Mouse (Mus musculus): ENCODE data around the gene Sorl1. TPM values are rescaled to one million over a fixed set of nuclear protein-coding genes. Genes with fewer than 3 reads are reported as not detected.

Sorl1 gene
- total RNA-seq (2015; ENCODE audit: low replicate concordance) (20.2 and 21.5 TPM in 2 replicates), total RNA-seq (2017; ENCODE audit: low replicate concordance) (17.6 and 22.2 TPM in 2 replicates)

GRCm38 (mm10) chr9:42123713-42124576, at the start of gene Sorl1:
Gene Sorl1 (minus strand): TSS chr9:42124297.
- ATAC-seq (replicated peaks; ENCODE audit: low FRiP score, poor library complexity, severe bottlenecking): no peak

GRCm38 (mm10) chr9:42173781-42174180, 49.7 kb upstream of the Sorl1 start:
- ATAC-seq (replicated peaks; ENCODE audit: low FRiP score, poor library complexity, severe bottlenecking): no peak

DNA sequence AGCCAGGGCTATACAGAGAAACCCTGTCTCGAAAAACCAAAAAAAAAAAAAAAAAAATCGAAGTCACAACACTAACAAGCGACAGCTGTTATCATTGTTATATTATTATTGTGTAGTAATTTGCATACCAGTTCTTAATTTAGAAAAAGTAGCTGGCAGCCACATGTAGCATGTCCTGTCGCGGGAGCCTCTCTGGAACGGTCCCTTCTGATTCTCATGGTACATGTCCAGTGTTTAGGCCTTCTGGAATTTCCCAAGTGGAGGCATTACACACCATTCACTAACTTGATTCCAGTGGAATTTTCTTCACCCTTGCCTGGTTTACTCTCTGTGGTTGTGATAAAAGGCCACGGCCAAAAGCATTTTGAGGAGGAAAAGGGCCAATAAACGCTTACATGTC, 45.4 kb upstream of the Sorl1 start:
- no peak for ATAC-seq (replicated peaks; ENCODE audit: low FRiP score, poor library complexity, severe bottlenecking)

DNA sequence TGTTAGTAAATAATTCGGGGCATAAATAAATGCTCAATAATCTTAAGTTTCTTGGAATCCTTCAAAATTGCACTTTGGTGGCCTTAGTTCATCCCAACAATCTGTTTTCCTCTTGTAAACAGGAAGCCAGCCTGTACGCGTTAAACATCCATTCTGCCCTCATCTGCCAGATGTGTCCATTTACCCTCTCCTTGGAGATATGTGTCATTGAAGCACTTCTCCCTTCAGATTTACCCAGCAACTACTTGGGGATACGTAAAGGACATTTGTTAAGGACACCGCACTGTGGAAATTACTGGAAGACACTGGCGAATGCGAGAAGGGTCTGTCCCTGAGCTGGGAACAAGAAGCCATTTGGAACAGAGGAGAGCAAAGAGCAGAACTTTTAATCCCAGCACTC, 44.9 kb upstream of the Sorl1 start:
- ATAC-seq (replicated peaks; ENCODE audit: low FRiP score, poor library complexity, severe bottlenecking): no peak

- ATAC-seq (replicated peaks; ENCODE audit: low FRiP score, poor library complexity, severe bottlenecking): no peak
Observed at GRCm38 (mm10) chr9:42164930-42165329, 40.8 kb upstream of the Sorl1 start.

GRCm38 (mm10) chr9:42163011-42163410, 38.9 kb upstream of the Sorl1 start:
- no peak for ATAC-seq (replicated peaks; ENCODE audit: low FRiP score, poor library complexity, severe bottlenecking)

GRCm38 (mm10) chr9:42159376-42159775, 35.3 kb upstream of the Sorl1 start:
- ATAC-seq (replicated peaks; ENCODE audit: low FRiP score, poor library complexity, severe bottlenecking): no peak

GRCm38 (mm10) chr9:42158652-42159051, 34.6 kb upstream of the Sorl1 start:
- no peak for ATAC-seq (replicated peaks; ENCODE audit: low FRiP score, poor library complexity, severe bottlenecking)

GRCm38 (mm10) chr9:42157981-42158380, 33.9 kb upstream of the Sorl1 start:
- no peak for ATAC-seq (replicated peaks; ENCODE audit: low FRiP score, poor library complexity, severe bottlenecking)

DNA sequence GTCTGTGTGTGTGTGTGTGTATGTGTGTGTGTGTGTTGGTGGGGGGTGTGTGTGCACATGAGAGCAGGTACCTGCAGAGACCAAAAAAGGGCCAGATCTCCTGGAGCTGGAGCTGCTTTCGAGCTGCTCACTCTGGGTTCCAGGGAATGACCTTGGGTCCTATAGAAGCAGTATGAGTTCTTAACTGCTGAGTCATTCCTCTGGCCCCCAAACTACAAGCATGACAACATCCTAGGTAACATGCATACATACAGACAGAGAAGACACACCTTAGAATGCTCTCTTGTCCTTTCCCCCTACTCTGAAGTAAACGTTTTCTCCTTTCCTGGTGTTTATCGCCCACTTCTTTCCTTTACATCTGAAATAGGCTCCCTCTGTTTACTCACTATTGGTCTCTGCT, 32.5 kb upstream of the Sorl1 start:
- no peak for ATAC-seq (replicated peaks; ENCODE audit: low FRiP score, poor library complexity, severe bottlenecking)

- no peak for ATAC-seq (replicated peaks; ENCODE audit: low FRiP score, poor library complexity, severe bottlenecking)
Observed at GRCm38 (mm10) chr9:42154682-42155081, 30.6 kb upstream of the Sorl1 start.

GRCm38 (mm10) chr9:42148816-42149215, 24.7 kb upstream of the Sorl1 start:
- no peak for ATAC-seq (replicated peaks; ENCODE audit: low FRiP score, poor library complexity, severe bottlenecking)

- no peak for ATAC-seq (replicated peaks; ENCODE audit: low FRiP score, poor library complexity, severe bottlenecking)
Observed at GRCm38 (mm10) chr9:42148036-42148435, 23.9 kb upstream of the Sorl1 start.

GRCm38 (mm10) chr9:42146463-42146862, 22.4 kb upstream of the Sorl1 start:
- ATAC-seq (replicated peaks; ENCODE audit: low FRiP score, poor library complexity, severe bottlenecking): no peak

DNA sequence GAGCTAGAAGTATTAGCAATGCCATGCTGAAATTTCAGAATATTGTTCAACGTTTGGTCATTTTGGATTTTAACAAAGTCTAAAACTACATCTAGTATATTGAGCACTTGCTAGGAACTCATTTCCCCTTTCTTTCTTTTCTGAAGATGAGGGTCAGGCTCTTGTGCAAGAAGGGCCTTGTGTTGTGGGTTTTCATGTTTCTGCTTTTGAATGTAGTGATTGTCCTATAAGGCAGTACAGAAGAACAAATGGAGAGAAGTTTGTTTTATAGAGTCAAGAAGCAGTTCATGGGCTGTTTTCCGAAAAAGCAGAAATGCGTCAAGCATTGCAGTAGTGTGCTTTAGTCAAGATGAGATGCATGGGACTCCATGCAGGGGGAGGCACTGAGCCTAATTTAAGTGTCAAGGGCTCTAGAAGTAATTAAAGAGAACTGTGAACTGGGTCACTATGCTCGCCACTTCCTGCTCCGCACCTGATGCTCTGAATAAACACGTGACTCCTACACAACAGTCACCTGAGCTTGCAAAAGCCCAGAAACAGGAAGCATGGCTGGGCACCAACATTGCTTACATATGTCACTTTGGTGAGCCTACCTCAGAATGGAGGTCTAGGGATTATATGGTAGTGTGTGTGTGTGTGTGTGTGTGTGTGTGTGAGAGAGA, 17.6 kb upstream of the Sorl1 start:
- no peak for ATAC-seq (replicated peaks; ENCODE audit: low FRiP score, poor library complexity, severe bottlenecking)

DNA sequence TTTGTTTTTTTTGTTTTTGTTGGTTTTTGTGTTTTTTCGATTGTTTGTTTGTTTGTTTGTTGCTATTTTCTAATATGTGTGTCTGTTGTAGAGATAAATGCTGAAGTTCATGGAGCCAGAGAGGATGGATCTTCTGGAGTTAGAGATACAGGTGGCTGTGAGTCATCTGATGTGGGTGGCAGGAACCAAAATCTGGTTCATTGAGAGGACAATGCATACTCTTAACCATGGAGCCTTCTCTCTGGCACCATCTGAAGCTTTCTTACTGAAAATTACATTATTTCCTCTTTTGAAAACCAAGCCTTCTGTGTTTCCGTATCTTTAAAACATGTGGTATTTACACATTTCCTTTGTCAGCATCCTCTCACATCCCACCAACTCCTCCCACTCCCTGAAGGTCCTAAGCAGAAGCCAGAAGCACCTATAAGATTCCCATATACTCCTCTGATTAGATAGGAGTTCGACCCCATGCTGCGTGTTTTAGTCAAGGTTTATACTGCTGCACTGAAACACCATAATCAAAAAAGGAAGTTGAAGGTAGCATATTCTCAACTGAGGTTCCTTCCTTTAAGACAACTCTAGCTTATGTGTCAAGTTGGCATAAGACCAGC, 14.3 kb upstream of the Sorl1 start:
- ATAC-seq (replicated peaks; ENCODE audit: low FRiP score, poor library complexity, severe bottlenecking): no peak

GRCm38 (mm10) chr9:42137578-42137977, 13.5 kb upstream of the Sorl1 start:
- ATAC-seq (replicated peaks; ENCODE audit: low FRiP score, poor library complexity, severe bottlenecking): no peak

DNA sequence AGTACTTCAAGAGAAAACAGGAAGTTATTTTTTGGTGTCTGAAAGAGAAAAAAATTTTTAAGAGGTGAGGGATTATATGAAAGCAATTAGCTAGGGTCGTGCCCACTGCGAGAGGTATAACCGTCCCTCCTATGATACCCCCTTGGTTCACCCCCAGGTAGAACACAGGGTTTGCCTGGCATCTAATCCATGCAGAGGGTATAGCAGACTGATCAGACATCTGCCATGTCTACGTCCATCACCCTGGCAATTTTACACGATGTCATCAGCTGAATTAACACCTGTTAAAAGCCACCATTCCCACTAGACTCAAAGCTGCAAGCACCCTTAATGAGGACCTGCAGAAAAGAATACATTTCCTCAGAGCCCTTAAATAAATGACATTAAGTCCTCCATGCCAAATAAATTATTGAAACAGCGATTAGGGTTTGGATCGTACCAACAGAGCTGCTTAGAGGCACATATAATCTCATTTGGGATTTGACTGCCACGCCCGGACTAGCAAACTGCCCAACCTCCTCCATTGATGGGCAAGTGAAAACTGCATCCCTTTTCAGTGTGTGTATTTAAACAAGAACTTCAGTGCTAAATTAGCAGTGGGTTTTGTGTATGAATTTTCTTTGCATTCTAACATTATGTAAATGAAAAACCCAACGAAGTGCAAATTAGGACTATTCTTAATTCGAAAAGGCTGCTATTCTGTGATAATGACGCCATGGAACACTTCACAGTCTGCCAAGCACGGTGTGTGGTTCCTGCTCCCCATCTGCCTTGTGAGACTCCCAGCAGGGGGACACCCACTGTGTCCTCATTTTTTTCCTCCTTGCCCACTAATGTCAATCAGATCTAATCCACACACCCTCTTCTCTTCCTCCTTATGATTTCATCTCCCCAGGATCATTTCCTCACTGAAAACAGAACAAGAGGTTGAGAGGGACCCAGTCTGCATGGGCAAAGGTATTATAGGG, 7.0 kb upstream of the Sorl1 start:
- no peak for ATAC-seq (replicated peaks; ENCODE audit: low FRiP score, poor library complexity, severe bottlenecking)

DNA sequence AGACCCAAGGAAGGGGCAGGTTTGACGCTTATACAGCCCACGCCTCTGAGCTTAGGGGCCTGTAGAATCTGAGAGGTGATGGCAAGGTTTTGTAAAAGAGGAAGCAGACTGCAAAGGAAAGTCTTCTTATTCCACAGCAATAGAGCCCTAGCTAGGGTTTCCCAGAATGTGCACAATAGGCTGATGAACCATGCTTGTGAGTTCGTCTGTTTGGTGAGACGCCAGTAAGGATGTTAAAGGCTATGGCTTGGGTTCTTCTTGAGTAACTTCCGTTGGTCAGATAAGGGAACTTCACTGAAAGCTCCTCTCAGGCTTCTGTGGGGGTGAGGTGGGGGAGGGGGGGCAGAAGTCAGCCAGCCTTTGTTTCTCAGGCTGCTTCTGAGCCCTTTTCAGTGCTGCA, 3.9 kb upstream of the Sorl1 start:
- no peak for ATAC-seq (replicated peaks; ENCODE audit: low FRiP score, poor library complexity, severe bottlenecking)

Measured in erythroblast, adult 5-6 weeks (primary cell).